Mouse (Mus musculus) Patski (cell line): ENCODE measurements around the gene Olfr1511. TPM values are rescaled to one million over a fixed set of nuclear protein-coding genes. Genes with fewer than 3 reads are reported as not detected.
"Not testable (repeated sequence)": the region's sequence is repeated elsewhere in the genome, so short reads cannot be mapped to it uniquely, and the experiment has no call there.

ENCODE experiments used
- ATAC-seq: fragments of 100-300 bp; one replicate; pipeline ENCODE4 v1.8.0; 2021
- CTCF ChIA-PET: fragments of 350-600 bp; sonication (Branson Sonifier 250); formaldehyde crosslinking; loops from one replicate; lab custom pipeline; 2022; ENCODE audit warnings: inconsistent platforms; lab: Charles Lee
- POLR2A ChIA-PET: fragments of 350-600 bp; sonication (Branson Sonifier 250); formaldehyde crosslinking; loops from one replicate; lab custom pipeline; 2022; ENCODE audit warnings: antibody characterized with exemption, inconsistent platforms; lab: Charles Lee
- DNase-seq: peaks from one replicate; pipeline ENCODE4 v3.0.0-alpha.2; 2011; ENCODE audit warnings: low read depth, low spot score
- H3K27me3 ChIP-seq: fragments of 371-371 bp; one replicate; pipeline ENCODE4 v1.5.1; 2021
- CTCF ChIP-seq: fragments of 100-300 bp; IDR thresholded peaks from one replicate; pipeline ENCODE4 v1.5.1; 2021
- in situ Hi-C: fragments of 300-500 bp; cut with MboI; formaldehyde crosslinking; loops from 3 replicates; pipeline ENCODE4 v1.11.1; 2018; ENCODE audit warnings: low pct_unique_long_range_greater_than_20kb, mixed read lengths
- polyA plus RNA-seq: library from polyadenylated mRNA; unstranded; gene quantifications from one replicate; pipeline ENCODE4 v1.2.3, GENCODE M21; 2021

Gene Olfr1511
- not detected for polyA plus RNA-seq

DNA sequence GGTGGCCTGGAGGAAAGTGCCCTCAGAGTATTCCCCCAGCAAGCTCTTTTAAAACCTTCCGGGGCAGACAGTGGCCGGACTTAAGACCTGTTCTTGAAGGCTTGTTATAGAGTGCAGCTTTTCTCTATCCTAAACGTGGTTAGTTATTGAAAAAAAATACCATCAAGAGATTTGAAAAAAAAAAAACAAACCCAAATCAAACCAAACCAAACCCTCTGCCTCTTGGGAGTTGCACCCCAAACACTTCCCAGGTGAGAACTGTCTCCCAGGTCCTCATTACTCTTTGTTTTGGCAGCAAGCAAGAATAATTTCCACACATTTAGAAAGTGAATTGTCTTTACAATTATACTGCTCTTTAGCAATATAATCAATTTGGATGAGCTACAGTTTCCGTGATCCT lies at the start of gene Olfr1511:
Olfr1511 (minus strand) TSS at position 101 of the 400 bp plus-strand sequence.
- H3K27me3 ChIP-seq, result no peaks in the 10 kb centered on the region
- no peak for DNase-seq
- ChIA-PET CTCF (no interaction called here), POLR2A (no interaction called here)
- no peak for ATAC-seq
- no peak for TF ChIP-seq CTCF
- in situ Hi-C loops, result no loop called here

DNA sequence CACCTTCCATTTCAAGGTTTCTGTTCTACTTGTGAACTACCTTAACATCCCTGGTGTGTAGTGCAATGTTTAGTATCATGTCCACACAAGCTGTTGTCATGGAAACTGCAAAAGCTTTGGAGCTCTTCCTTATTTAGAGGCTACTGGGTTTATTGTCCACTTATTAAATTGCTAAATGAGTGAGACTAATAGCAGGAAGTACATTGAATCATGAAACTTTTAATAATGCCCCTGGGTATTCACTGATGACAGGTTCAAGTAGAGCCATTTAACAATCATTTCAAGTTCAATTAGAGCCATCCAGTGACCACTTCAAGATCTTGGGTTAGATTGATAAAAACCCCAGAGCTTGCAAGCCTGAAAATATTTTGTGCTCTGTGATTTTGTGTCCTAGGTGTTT lies 45.5 kb upstream of the Olfr1511 start, which contains the start of gene Olfr1509:
Olfr1509 (plus strand) TSS at position 301 of the 400 bp plus-strand sequence.
- DNase-seq (no peak), ATAC-seq (no peak)
- peaks cover 3% of the 10 kb centered on the region for H3K27me3 ChIP-seq
- ChIA-PET POLR2A (interaction anchor here (0.6 kb wide), 1 partner anchor 26 kb away, joined by 3 read pairs; no protein-coding TSS in a partner anchor), CTCF (no interaction called here)
- in situ Hi-C loops, result no loop called here
- no peak for TF ChIP-seq CTCF

DNA sequence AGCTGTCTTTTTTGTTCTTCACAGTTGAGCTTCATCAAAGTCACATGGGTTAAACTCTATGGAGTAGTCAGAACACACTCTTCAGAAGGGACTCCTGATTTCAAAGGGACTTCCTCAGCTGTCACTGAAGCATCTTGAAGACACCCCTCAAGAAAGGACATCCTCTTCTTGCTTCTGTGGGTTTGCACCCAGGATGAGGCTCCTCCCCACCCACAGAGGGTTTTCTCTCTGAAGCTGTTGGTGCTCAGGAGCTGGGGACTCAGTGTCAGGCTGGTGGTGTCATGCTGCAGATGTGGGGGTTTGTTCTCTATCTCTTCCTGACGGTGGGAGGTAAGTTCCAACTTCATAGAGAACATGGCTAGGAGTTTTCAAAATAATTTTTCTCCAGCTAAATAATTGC lies 30.5 kb upstream of the Olfr1511 start:
- ChIA-PET CTCF (no interaction called here), POLR2A (no interaction called here)
- no peak for ATAC-seq
- in situ Hi-C loops, result no loop called here
- H3K27me3 ChIP-seq, result peaks cover 3% of the 10 kb centered on the region
- no peak for DNase-seq
- no peak for TF ChIP-seq CTCF

DNA sequence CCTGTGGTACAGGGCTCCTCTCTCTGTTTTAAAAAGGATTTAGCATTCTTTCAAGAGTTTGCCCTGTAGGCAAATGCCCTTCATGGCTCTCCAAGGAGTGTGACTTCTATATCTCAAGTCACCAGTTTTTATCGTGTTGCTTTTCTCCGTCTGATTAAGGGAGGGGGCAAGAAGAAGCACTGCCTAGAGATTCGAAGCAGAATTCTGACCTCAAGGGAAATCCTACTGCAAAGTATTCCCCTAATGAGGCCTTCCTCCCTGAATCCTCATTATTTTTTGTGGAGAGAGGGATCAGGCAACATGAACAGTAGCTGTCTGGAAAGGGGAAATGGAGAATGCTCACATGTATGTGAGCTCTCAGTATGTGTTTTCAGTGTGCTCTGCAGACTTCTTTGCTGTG lies 17.1 kb upstream of the Olfr1511 start, which contains the start of gene Olfr1510:
Olfr1510 (minus strand) TSS at position 101 of the 400 bp plus-strand sequence.
- in situ Hi-C loops, result no loop called here
- no peak for DNase-seq
- CTCF ChIA-PET, result no interaction called here
- POLR2A ChIA-PET, result no interaction called here
- peaks cover 7% of the 10 kb centered on the region for H3K27me3 ChIP-seq
- no peak for TF ChIP-seq CTCF
- ATAC-seq, result no peak

DNA sequence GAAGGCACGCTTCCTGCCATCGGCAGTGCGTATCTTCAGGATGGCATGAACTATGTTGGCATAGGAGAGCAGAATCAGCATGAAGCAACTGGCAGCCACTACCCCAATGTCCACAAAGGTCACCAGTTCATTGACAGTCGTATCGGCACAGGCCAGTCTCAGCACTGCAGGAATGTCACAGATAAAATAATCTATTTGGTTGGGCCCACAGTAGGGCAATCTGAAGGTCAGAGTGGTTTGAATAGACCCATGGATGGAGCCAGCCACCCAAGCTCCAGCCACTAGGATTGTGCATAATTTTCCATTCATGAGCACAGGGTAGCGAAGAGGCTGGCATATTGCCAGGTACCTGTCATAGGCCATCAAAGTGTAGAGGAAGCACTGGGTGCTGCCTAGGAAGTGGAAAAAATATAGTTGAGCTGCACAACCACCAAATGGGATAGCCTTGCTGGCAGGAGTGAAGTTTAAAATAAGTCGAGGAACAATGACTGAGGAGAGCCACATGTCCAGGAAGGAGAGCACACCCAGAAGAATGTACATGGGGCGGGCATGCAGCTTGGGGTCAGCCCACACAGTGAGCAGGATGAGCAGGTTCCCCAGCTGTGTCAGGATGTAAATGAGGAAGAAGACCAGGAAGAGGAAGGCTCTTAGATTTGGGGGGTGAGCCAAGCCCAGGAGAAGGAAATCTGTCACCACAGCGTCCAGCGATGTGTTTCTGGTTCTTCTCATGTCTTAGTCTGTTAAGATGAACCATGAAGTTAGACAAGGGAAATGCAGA lies 13.2 kb upstream of the Olfr1511 start:
- CTCF ChIA-PET, in situ Hi-C loops, POLR2A ChIA-PET, ATAC-seq, DNase-seq: not testable (repeated sequence)
- H3K27me3 ChIP-seq, result peaks cover 13% of the 10 kb centered on the region

DNA sequence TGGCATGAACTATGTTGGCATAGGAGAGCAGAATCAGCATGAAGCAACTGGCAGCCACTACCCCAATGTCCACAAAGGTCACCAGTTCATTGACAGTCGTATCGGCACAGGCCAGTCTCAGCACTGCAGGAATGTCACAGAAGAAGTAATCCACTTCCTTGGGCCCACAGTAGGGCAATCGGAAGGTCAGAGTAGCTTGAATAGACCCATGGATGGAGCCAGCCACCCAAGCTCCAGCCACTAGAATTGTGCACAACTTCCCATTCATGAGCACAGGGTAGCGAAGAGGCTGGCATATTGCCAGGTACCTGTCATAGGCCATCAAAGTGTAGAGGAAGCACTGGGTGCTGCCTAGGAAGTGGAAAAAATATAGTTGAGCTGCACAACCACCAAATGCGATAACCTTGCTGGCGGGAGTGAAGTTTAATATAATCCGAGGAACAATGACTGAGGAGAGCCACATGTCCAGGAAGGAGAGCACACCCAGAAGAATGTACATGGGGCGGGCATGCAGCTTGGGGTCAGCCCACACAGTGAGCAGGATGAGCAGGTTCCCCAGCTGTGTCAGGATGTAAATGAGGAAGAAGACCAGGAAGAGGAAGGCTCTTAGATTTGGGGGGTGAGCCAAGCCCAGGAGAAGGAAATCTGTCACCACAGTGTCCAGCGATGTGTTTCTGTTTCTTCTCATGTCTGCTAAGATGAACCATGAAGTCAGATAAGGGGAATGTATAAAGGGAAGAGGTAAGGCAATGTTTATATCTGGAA lies 6.9 kb downstream of the Olfr1511 start:
- in situ Hi-C loops, POLR2A ChIA-PET, H3K27me3 ChIP-seq, CTCF ChIA-PET, ATAC-seq, DNase-seq: not testable (repeated sequence)

DNA sequence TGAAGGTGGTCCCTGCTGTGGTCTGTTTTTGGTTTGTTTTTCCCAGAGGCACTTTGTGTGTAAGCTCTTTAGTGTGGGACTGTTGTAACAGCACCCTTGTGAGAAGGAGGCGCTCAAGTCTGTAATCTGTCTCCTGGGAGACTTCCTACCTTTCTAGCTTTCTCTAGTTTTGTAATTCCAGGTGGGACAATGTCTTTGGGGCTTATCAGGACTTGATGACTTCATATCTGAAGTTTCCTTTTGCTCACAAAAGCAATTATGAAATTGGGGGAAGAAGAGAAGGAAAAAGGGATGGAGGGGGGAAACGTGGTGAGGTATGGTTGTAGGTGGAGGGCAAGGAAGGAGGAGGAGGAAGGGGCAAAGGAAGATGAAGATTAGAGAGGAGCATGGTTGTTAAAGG lies 18.1 kb downstream of the Olfr1511 start, which contains the start of gene Olfr1512:
Olfr1512 (minus strand) TSS at position 101 of the 400 bp plus-strand sequence.
- no peak for ATAC-seq
- in situ Hi-C loops, result no loop called here
- CTCF ChIA-PET, result no interaction called here

DNA sequence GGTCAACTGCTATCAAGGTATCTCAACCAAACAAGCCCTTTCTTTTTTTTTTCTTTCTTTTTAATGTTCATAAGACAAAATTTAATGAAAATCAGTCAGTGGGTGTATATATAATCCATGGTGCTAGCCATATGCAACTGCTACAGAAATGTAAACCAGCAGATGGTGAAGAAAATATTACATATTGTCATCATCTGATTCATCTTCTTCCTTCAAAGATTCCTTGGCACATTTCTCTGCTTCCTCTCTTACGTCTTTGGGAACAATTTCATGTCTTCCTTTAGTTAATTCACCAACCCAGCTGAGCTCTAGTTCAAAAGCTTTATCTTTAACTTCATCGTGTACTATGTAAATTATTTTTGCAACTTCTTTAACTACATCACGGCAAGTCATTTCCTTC lies 28.4 kb downstream of the Olfr1511 start:
- DNase-seq, result no peak
- no peak for TF ChIP-seq CTCF
- POLR2A ChIA-PET, result no interaction called here
- in situ Hi-C loops, result no loop called here
- peaks cover 4% of the 10 kb centered on the region for H3K27me3 ChIP-seq
- CTCF ChIA-PET, result no interaction called here
- no peak for ATAC-seq

More for the DNA sequence above, 18.1 kb downstream of the Olfr1511 start, which contains the start of gene Olfr1512:
- TF ChIP-seq CTCF, result no peak
- H3K27me3 ChIP-seq, result peaks cover 11% of the 10 kb centered on the region
- no peak for DNase-seq
- POLR2A ChIA-PET, result no interaction called here

DNA sequence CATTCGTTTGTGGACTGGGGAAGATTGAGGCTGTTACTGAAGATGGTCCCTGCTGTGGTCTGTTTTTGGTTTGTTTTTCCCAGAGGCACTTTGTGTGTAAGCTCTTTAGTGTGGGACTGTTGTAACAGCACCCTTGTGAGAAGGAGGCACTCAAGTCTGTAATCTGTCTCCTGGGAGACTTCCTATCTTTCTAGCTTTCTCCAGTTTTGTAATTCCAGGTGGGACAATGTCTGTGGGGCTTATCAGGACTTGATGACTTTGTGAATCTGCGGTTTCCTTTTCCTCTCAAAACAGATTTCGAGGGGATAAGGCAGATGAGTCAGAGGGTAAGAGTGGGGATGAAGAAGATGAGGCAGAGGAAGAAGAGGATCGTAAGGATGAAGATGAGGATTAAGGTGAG lies 40.9 kb downstream of the Olfr1511 start, which contains the start of gene Olfr1513:
Olfr1513 (minus strand) TSS at position 101 of the 400 bp plus-strand sequence.
- H3K27me3 ChIP-seq, result no peaks in the 10 kb centered on the region
- in situ Hi-C loops, result no loop called here
- no peak for ATAC-seq
- TF ChIP-seq CTCF, result no peak
- ChIA-PET CTCF (no interaction called here), POLR2A (no interaction called here)
- DNase-seq, result no peak

Other genes starting within 250 kb of the Olfr1511 start
- 65.7 TPM for gene Supt16, start 200.0 kb downstream of the Olfr1511 start, polyA plus RNA-seq
- 64.4 TPM for gene Chd8, start 139.6 kb downstream of the Olfr1511 start, polyA plus RNA-seq
- 38.8 TPM for gene Tox4, start 118.2 kb downstream of the Olfr1511 start, polyA plus RNA-seq
- gene Rab2b, start 117.8 kb downstream of the Olfr1511 start, polyA plus RNA-seq, result 20.5 TPM
- 28.7 TPM for gene Mettl3, start 92.3 kb downstream of the Olfr1511 start, polyA plus RNA-seq
- 16.8 TPM for gene Sall2, start 68.6 kb downstream of the Olfr1511 start, polyA plus RNA-seq
- not detected for gene Olfr1513, start 41.0 kb downstream of the Olfr1511 start, polyA plus RNA-seq
- not detected for gene Olfr1512, start 18.2 kb downstream of the Olfr1511 start, polyA plus RNA-seq
- gene Olfr1510, start 17.0 kb upstream of the Olfr1511 start, polyA plus RNA-seq, result not detected
- not detected for gene Olfr1509, start 45.6 kb upstream of the Olfr1511 start, polyA plus RNA-seq
- gene Olfr1508, start 70.1 kb upstream of the Olfr1511 start, polyA plus RNA-seq, result not detected
- gene Olfr1507, start 98.4 kb upstream of the Olfr1511 start, polyA plus RNA-seq, result not detected